Mouse (Mus musculus) kidney, adult 2 months (tissue): Measurements from ENCODE around the gene Ramac.
A peak's percentile ranks its signal among the peaks of the same experiment; 100 is the strongest.

ENCODE experiments used
- CTCF ChIP-seq: fragments of 200-500 bp; conservative IDR thresholded peaks from 2 replicates; pipeline ENCODE4 v1.5.1; 2011; ENCODE audit warnings: low read depth, mild to moderate bottlenecking, control low read depth, low read length, moderate library complexity, mixed read lengths; ENCODE audit not compliant: insufficient read depth, insufficient read length
- POLR2A ChIP-seq: fragments of 200-500 bp; IDR thresholded peaks from one replicate; pipeline ENCODE4 v1.6.1; 2011; ENCODE audit warnings: low read depth, low read length, control low read depth

DNA sequence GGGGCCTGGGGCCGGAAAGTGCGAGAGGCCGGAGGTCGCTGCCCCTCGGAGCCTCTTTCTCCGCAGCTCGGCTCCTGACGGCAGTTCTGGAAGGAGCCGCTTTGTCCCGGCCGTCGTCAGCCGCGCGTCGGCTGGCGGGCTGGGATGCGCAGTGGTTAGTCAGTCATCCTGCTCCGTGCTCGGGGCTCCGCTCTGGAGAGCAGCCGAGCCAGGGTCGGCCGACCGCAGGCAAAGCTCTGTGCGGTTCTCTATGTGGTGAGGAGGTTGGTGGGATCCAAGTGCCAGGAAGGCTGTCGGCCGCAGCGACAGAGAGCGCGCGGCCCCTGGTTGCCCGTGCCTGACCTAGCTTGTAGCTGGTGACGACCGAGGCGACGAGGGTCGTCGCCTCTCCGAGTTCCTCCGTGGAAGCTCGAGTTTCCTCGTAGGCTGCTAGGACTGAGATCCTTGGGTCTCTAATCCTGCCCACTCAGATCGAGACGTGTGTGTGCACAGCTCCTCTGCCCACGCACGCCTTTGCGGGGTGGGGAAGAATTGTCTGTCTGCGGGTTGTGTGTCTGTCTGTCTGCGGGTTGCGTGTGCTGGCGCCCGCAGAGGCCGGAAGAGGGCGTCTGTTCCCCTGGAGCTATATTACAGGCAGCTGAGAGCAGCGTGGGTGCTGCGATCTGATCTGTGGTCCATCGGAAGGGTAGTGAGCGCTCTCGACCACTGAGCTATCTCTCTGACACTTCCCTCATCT lies 553 bp downstream of the Ramac start:
- no peak for TF ChIP-seq POLR2A
- TF ChIP-seq CTCF = peak; percentile 31; the same call in 1 of the 2 replicates
